2 mouse cellular contexts compared by ENCODE assay signal in genomic region chr17:35954665-35955064, GRCm38 (mm10).
TF ChIP-seq lines count a peak whose summit lies in the region.

No protein-coding gene starts in this region.

TF ChIP-seq in CH12.LX, 34 proteins besides CTCF, POLR2A, EP300 and RAD21:
- TF ChIP-seq MEF2A (IDR thresholded peaks at IDR 0.05; ENCODE audit: borderline replicate concordance, low read depth, low read length), result no peak
- TF ChIP-seq POLR2AphosphoS2 (IDR thresholded peaks at IDR 0.05; ENCODE audit: low read depth, low read length), result 0 out of 2 replicates have a peak, but pooled peaks have one; percentile 50

TF ChIP-seq in myocyte, 11 proteins besides CTCF, POLR2A, EP300 and RAD21:
- TF ChIP-seq POLR2AphosphoS2 (IDR thresholded peaks at IDR 0.05; ENCODE audit: insufficient read length, low read depth) (peak; percentile 64), MAX (IDR thresholded peaks at IDR 0.05; ENCODE audit: low read depth) (no peak)
